Mouse (Mus musculus): Measurements from ENCODE around the gene Psmd14.

Gene Psmd14

GRCm38 (mm10) chr2:61813106-61813505 is 101.6 kb downstream of the Psmd14 start:
- DNase-seq (ENCODE audit: low spot score), result no peak

DNA sequence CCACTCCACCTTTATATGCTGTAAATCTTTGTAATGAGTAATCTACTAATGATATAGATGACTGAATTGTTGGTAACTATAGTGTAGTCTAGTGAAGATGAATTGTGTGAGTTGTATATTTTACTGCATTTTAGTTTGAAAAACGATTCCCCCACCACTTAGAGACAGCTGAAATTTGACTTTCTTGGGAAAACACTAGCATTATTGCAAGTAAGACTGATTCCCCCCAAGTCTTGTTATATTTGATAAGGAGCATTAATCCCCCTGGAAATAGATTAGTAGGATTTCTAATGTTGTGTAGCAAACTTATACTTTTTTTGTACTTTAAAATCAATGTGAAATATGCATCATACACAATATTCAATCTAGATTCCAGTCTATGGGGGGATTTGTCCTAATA is 102.0 kb downstream of the Psmd14 start:
- no peak for DNase-seq (ENCODE audit: low spot score)

DNA sequence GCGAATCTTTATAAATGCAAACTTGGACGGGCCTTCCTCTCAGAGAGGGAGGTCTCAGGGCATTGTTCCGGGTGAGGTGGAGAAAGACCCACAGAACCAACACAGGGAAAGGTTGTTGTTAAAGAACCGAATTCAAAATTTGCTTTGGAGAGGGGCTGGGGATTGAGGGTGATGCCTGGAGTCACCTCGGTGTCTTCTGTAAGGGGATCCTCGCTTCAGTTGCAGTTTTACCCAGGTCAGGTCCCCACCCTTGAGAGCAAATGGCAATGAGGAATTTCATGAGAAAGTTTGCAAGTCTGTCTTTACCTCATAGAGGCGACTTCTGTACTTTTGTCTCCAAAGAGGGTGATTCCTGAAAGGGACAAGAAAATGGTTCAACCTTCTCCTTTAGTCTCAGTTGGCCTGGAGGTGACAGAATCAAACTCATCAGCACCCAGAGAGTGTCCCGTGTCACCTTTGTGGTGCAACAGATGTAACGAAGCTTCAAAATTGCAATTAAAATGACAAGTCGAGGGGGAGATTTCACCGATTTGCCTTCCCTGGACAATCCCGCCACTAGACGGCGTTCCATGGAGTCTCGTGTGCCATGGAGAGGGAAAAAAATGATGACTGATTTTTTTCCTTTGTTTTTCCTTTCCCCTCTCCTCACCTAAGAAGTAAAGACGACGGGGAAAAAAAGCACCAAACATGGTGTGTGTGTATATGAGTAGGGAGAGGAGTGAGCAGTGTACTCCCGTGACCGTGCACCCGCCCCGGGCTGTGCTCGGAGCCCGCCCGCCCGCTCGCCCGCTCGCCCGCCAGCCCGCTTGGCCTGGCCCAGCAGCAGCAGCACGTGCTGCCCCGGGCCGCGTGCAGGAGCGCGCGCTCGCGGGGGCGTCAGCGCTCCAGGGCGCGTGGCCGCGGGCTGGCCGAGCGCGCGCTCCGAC is 103.3 kb downstream of the Psmd14 start:
- DNase-seq (ENCODE audit: low spot score), result no peak

DNA sequence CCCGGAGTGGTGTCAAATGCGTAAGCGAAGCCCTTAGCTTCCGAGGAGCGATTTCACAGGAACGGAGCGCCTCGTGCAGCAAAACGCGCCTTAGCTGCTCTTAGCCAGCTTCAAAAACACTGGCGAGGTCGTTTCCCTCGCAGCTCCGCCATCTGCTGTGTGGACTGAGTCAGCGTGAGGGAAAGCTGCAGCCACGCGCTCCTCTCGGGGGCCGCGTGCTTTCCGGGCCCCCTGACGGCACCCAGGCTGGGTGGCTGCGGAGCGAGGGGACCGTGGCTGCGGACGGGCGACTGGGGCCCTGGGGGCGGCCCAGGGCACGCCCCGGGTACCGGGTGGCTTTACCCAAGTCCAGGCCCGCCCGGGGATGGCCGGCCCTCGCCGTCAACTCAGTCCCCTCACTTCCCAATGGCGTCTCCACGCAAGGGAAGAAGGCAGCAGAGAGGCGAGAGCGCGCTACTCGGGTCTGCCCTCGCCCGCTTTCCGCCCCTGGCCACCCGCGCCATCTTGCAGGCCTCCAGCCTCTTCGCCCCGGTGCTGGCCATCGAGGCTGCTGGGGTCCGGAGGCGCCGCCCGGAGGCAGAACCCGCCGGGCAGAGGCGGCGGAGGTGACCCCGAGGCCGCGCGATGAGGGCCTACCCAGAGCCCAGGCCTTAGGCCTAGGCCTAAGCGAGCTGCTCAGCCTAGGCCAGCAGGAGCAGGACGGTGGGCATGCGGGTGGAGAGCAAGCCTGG is 104.3 kb downstream of the Psmd14 start:
- no peak for DNase-seq (ENCODE audit: low spot score)

DNA sequence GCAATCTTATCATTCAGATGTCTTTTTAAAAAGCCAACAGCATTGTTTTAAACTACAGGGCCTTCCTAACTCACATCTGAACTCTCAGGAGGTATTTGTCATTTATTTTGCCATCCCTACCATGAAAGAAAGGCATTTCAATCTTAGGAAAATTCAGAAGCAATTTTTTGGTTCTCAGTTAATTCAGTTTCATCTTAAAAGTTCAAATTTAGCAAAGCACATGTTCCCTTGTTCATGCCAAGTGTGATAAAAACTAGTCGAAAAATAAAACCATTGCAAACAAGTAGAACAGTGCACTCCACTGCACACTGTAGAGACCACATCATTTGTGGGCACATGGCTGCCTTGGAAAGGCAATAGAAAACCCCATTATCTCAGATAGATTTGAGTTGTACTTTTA is 106.7 kb downstream of the Psmd14 start:
- no peak for DNase-seq (ENCODE audit: low spot score)

- DNase-seq (ENCODE audit: low spot score), result no peak
Measured at GRCm38 (mm10) chr2:61820203-61820602, 108.7 kb downstream of the Psmd14 start.

- DNase-seq (ENCODE audit: low spot score), result no peak
Measured at GRCm38 (mm10) chr2:61823426-61824140, 112.1 kb downstream of the Psmd14 start.

- no peak for DNase-seq (ENCODE audit: low spot score)
Measured at GRCm38 (mm10) chr2:61837243-61837806, 125.8 kb downstream of the Psmd14 start.
